Mouse (Mus musculus) lung, embryonic 14.5 days (tissue): ENCODE data around the gene Abcb8. TPM values are rescaled to one million over a fixed set of nuclear protein-coding genes. Genes with fewer than 3 reads are reported as not detected.

Source experiments
- ATAC-seq: fragments of 200-750 bp; cut with Nextera tagmentation; 2 replicates; pipeline ENCODE4 v1.8.0; 2017; ENCODE audit warnings: mild to moderate bottlenecking, moderate TSS enrichment, moderate library complexity; ENCODE audit not compliant: insufficient read depth
- DNase-seq: peaks from one replicate; pipeline ENCODE4 v3.0.0-alpha.2; 2015
- H3K27ac ChIP-seq: fragments of 300-500 bp; sonication (generic); 2 replicates; pipeline ENCODE4 v1.5.1; 2014; ENCODE audit warnings: low read depth, mild to moderate bottlenecking, moderate library complexity
- H3K27me3 ChIP-seq: fragments of 300-500 bp; sonication (generic); 2 replicates; pipeline ENCODE4 v1.6.1; 2014; ENCODE audit warnings: low read length, control low read depth; ENCODE audit not compliant: insufficient read depth
- H3K36me3 ChIP-seq: fragments of 300-500 bp; sonication (generic); 2 replicates; pipeline ENCODE4 v1.6.1; 2014; ENCODE audit warnings: control low read depth; ENCODE audit not compliant: insufficient read depth
- H3K4me1 ChIP-seq: fragments of 300-500 bp; sonication (generic); 2 replicates; pipeline ENCODE4 v1.6.1; 2014; ENCODE audit warnings: antibody characterized with exemption, control low read depth; ENCODE audit not compliant: insufficient read depth
- H3K4me2 ChIP-seq: fragments of 300-500 bp; sonication (generic); 2 replicates; pipeline ENCODE4 v1.6.1; 2014; ENCODE audit warnings: mild to moderate bottlenecking
- H3K4me3 ChIP-seq: fragments of 300-500 bp; sonication (generic); 2 replicates; pipeline ENCODE4 v1.5.1; 2014; ENCODE audit warnings: low read depth, low read length
- H3K9ac ChIP-seq: fragments of 300-500 bp; sonication (generic); 2 replicates; pipeline ENCODE4 v1.6.1; 2014
- H3K9me3 ChIP-seq: fragments of 300-500 bp; sonication (generic); 2 replicates; pipeline ENCODE4 v1.6.1; 2016; ENCODE audit warnings: low read depth, low read length, control low read depth
- CTCF ChIP-seq: IDR thresholded peaks from 2 replicates; pipeline ENCODE4 v1.5.1; 2016; ENCODE audit warnings: antibody characterized with exemption, low read depth
- WGBS: fragments of 180-500 bp; shearing (Covaris S2); extraction: QIAGEN DNeasy Blood & Tissue Kit; methylation state at CpG from one replicate; pipeline ENCODE4 v1.1.7; 2014; 5-methylcytosine and 5-hydroxymethylcytosine counted together
- polyA plus RNA-seq: library from polyadenylated mRNA; unstranded; fragments of >200 nt; fragmentation: Nextera tagmentation; extraction: Ambion mirVana; gene quantifications from 2 replicates; pipeline ENCODE4 v1.2.1, GENCODE M21; 2014

Abcb8 gene
- polyA plus RNA-seq, 1 experiment from 2014 or later = 43.5 TPM

GRCm38 (mm10) chr5:24404594-24405360 is 11.3 kb downstream of the Abcb8 start:
- no peak overlapping the region for H3K9ac ChIP-seq
- no peak for ATAC-seq
- no peak for DNase-seq
- H3K4me2 ChIP-seq = no peak overlapping the region
- no peak for TF ChIP-seq CTCF
- H3K27me3 ChIP-seq = no peaks in the 10 kb centered on the region
- no peak overlapping the region for H3K27ac ChIP-seq
- no peaks in the 10 kb centered on the region for H3K4me1 ChIP-seq
- H3K9me3 ChIP-seq = no peaks in the 10 kb centered on the region
- no peak overlapping the region for H3K4me3 ChIP-seq
- H3K36me3 ChIP-seq = peaks cover 51% of the 10 kb centered on the region; the same call in 1 of the 2 replicates
- 83% methylated on average over 6 of the region's 6 CpGs for WGBS

- ATAC-seq (no peak), DNase-seq (no peak)
- H3K27ac ChIP-seq = no peak overlapping the region
- no peaks in the 10 kb centered on the region for H3K27me3 ChIP-seq
- H3K36me3 ChIP-seq = peaks cover 51% of the 10 kb centered on the region; the same call in 1 of the 2 replicates
- no peak overlapping the region for H3K4me3 ChIP-seq
- H3K9ac ChIP-seq = no peak overlapping the region
- H3K4me1 ChIP-seq = no peaks in the 10 kb centered on the region
- H3K9me3 ChIP-seq = no peaks in the 10 kb centered on the region
- no peak overlapping the region for H3K4me2 ChIP-seq
- TF ChIP-seq CTCF = no peak
- WGBS = 66% methylated on average over 3 of the region's 3 CpGs
These were observed 12.0 kb downstream of the Abcb8 start for GRCm38 (mm10) chr5:24405389-24405876.

- 86% methylated on average over 13 of the region's 13 CpGs for WGBS
These were observed 15.2 kb downstream of the Abcb8 start for GRCm38 (mm10) chr5:24408651-24409050.

GRCm38 (mm10) chr5:24409466-24409865 is 16.0 kb downstream of the Abcb8 start:
- H3K27ac ChIP-seq = no peak overlapping the region
- H3K36me3 ChIP-seq = peaks cover 26% of the 10 kb centered on the region; the same call in 1 of the 2 replicates
- TF ChIP-seq CTCF = no peak

More at GRCm38 (mm10) chr5:24408651-24409050, 15.2 kb downstream of the Abcb8 start:
- no peak overlapping the region for H3K4me3 ChIP-seq
- H3K9ac ChIP-seq = no peak overlapping the region
- H3K27me3 ChIP-seq = no peaks in the 10 kb centered on the region
- ATAC-seq = no peak
- no peak overlapping the region for H3K27ac ChIP-seq
- H3K4me1 ChIP-seq = no peaks in the 10 kb centered on the region
- peaks cover 27% of the 10 kb centered on the region; the same call in 1 of the 2 replicates for H3K36me3 ChIP-seq
- no peak overlapping the region for H3K4me2 ChIP-seq
- TF ChIP-seq CTCF = no peak
- no peak for DNase-seq
- no peaks in the 10 kb centered on the region for H3K9me3 ChIP-seq

GRCm38 (mm10) chr5:24412063-24412462 is 18.6 kb downstream of the Abcb8 start:
- ATAC-seq (no peak), DNase-seq (no peak)
- H3K9ac ChIP-seq = no peak overlapping the region
- no peak overlapping the region for H3K4me3 ChIP-seq
- no peak overlapping the region for H3K27ac ChIP-seq
- no peak for TF ChIP-seq CTCF
- H3K9me3 ChIP-seq = no peaks in the 10 kb centered on the region
- H3K36me3 ChIP-seq = peaks cover 15% of the 10 kb centered on the region; the same call in 1 of the 2 replicates
- WGBS = 85% methylated on average over 2 of the region's 2 CpGs
- H3K27me3 ChIP-seq = 0 out of 2 replicates have a peak, but pooled peaks cover 5% of the 10 kb centered on the region
- no peak overlapping the region for H3K4me2 ChIP-seq
- no peaks in the 10 kb centered on the region for H3K4me1 ChIP-seq

More at GRCm38 (mm10) chr5:24409466-24409865, 16.0 kb downstream of the Abcb8 start:
- no peak overlapping the region for H3K4me3 ChIP-seq
- no peak overlapping the region for H3K4me2 ChIP-seq
- DNase-seq (no peak), ATAC-seq (no peak)
- no peak overlapping the region for H3K9ac ChIP-seq
- WGBS = 73% methylated on average over 2 of the region's 2 CpGs
- H3K4me1 ChIP-seq = no peaks in the 10 kb centered on the region
- H3K27me3 ChIP-seq = 0 out of 2 replicates have a peak, but pooled peaks cover 5% of the 10 kb centered on the region
- no peaks in the 10 kb centered on the region for H3K9me3 ChIP-seq

GRCm38 (mm10) chr5:24413042-24413693 is 19.7 kb downstream of the Abcb8 start, which contains the start of gene Asic3:
Gene Asic3, plus strand, starts transcription at chr5:24413392.
- H3K27me3 ChIP-seq = 0 out of 2 replicates have a peak, but pooled peaks cover 5% of the 10 kb centered on the region
- H3K27ac ChIP-seq = no peak within 1 kb of the TSS
- H3K36me3 ChIP-seq = peaks cover 9% of the 10 kb centered on the region; the same call in 1 of the 2 replicates
- DNase-seq (no peak), ATAC-seq (no peak)
- H3K4me3 ChIP-seq = no peak within 1 kb of the TSS
- no peaks in the 10 kb centered on the region for H3K4me1 ChIP-seq
- H3K9me3 ChIP-seq = no peaks in the 10 kb centered on the region
- H3K4me2 ChIP-seq = no peak within 1 kb of the TSS
- WGBS = 38% methylated on average over 11 of the region's 11 CpGs
- no peak within 1 kb of the TSS for H3K9ac ChIP-seq
- no peak for TF ChIP-seq CTCF

- Histone ChIP-seq H3K4me1 (no peaks in the 10 kb centered on the region), H3K9me3 (no peaks in the 10 kb centered on the region), H3K36me3 (0 out of 2 replicates have a peak, but pooled peaks cover 5% of the 10 kb centered on the region), H3K4me2 (no peak overlapping the region), H3K27me3 (0 out of 2 replicates have a peak, but pooled peaks cover 5% of the 10 kb centered on the region), H3K27ac (no peak overlapping the region), H3K4me3 (no peak overlapping the region), H3K9ac (no peak overlapping the region)
- TF ChIP-seq CTCF = no peak
- no peak for DNase-seq
- no peak for ATAC-seq
- 73% methylated on average over 13 of the region's 13 CpGs for WGBS
These were observed 20.5 kb downstream of the Abcb8 start for GRCm38 (mm10) chr5:24413938-24414337.
